Mouse (Mus musculus): ENCODE measurements around the gene Exoc4. TPM values are rescaled to one million over a fixed set of nuclear protein-coding genes. Genes with fewer than 3 reads are reported as not detected.
A peak's percentile ranks its signal among the peaks of the same experiment; 100 is the strongest.

The Exoc4 gene
- polyA plus RNA-seq, 1 experiment from 2014 or later = 11.7 TPM

DNA sequence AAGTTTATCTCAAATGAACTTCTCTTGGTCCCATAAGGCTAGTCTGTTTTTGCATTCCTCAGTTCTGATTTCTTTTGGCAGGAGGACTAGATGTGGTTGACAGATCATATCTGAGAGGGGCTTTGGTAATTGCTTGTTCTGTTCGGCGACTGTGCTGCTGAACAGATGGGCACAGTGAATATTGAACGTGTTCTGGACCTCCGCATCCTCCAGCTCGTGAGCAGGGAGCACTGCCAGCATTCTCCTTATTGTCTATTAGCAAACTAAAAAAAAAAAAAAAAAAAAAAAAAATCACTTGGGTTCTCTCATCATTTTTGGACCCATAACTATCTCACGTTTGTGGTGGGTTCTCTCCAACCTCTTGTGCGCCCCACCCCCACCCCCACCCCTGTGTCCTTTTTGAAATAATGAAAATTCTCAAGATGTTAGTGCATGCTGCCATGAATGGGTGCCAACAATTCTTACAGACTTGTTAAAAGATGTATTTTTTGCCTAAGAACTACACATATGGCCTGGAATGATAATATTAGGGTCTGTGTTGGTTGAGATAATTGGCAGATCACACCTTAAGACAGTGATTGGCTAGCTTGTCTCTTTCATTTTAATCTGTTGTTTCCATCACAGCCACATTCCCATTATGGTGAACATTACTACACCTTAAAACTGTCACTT lies 276.9 kb downstream of the Exoc4 start:
- Histone ChIP-seq H3K4me3 (ENCODE audit: low read depth, low read length) (no peak overlapping the region), H3K27me3 (replicated peaks; ENCODE audit: insufficient read depth, low read length) (no peaks in the 10 kb centered on the region), H3K4me2 (replicated peaks; ENCODE audit: low read depth, low read length) (no peak overlapping the region), H3K4me1 (ENCODE audit: insufficient read depth, low read depth, low read length) (no peaks in the 10 kb centered on the region), H3K9me3 (ENCODE audit: low read length) (no peaks in the 10 kb centered on the region), H3K27ac (ENCODE audit: low read length) (no peak overlapping the region), H3K36me3 (ENCODE audit: insufficient read depth, low read length) (no peaks in the 10 kb centered on the region), H3K9ac (replicated peaks; ENCODE audit: low read depth) (no peak overlapping the region)
- no peak for TF ChIP-seq EP300 (IDR thresholded peaks at IDR 0.05)
- TF ChIP-seq CTCF (IDR thresholded peaks at IDR 0.05) = no peak
- WGBS = 89% methylated on average over 7 of the region's 7 CpGs
- ATAC-seq (no peak), DNase-seq (ENCODE audit: low spot score) (no peak)

DNA sequence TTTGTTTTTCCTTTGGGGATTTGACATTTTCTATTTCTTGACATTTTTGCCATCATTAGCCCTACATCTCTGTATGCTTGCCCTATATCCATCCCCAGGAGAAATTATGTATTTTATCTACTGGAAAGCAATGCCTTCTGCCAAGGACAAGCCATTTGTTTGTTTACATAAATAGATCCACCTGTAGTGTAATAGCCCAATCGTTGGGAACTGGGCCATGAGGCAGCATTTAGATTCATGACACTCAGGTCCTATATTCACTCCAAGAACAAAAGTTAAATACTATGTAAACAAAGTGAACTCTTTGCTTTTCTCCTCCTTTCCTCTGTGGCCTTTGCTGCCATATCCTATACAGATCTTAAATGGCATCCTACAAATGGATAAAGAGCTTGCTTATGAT lies 291.5 kb downstream of the Exoc4 start:
- no peak for ATAC-seq
- 54% methylated on average over 1 of the region's 1 CpGs for WGBS

DNA sequence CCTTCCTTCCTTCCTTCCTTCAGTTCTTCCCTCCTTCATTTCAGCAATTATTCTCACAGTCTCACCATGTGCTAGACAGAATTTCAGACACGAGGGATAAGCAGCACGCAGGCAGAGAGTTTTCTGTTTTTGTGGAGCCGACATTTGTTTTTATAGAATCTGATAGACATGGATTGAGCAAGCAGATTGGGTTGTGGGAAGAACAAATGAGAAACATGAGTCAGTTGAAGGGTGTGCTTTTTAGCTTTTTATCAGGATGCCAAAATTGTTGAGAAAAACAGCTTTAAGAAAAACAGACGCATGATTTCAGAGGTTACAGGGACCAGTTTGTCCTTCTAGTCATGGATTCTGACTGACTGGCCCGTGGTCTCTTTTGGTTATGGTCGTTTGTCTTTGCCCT lies 293.8 kb downstream of the Exoc4 start:
- DNase-seq (ENCODE audit: low spot score) = peak; percentile 4
- Histone ChIP-seq H3K36me3 (ENCODE audit: insufficient read depth, low read length) (no peaks in the 10 kb centered on the region), H3K27me3 (replicated peaks; ENCODE audit: insufficient read depth, low read length) (no peaks in the 10 kb centered on the region), H3K4me2 (replicated peaks; ENCODE audit: low read depth, low read length) (no peak overlapping the region), H3K9ac (replicated peaks; ENCODE audit: low read depth) (no peak overlapping the region), H3K9me3 (ENCODE audit: low read length) (no peaks in the 10 kb centered on the region), H3K4me1 (ENCODE audit: insufficient read depth, low read depth, low read length) (no peaks in the 10 kb centered on the region), H3K4me3 (ENCODE audit: low read depth, low read length) (no peak overlapping the region), H3K27ac (ENCODE audit: low read length) (no peak overlapping the region)
- no peak for TF ChIP-seq EP300 (IDR thresholded peaks at IDR 0.05)
- no peak for TF ChIP-seq CTCF (IDR thresholded peaks at IDR 0.05)
- no peak for ATAC-seq
- WGBS = 75% methylated on average over 6 of the region's 6 CpGs

More for the DNA sequence above, 291.5 kb downstream of the Exoc4 start:
- no peak overlapping the region for H3K4me3 ChIP-seq (ENCODE audit: low read depth, low read length)
- H3K4me2 ChIP-seq (replicated peaks; ENCODE audit: low read depth, low read length) = no peak overlapping the region
- H3K4me1 ChIP-seq (ENCODE audit: insufficient read depth, low read depth, low read length) = no peaks in the 10 kb centered on the region
- H3K36me3 ChIP-seq (ENCODE audit: insufficient read depth, low read length) = no peaks in the 10 kb centered on the region
- H3K27me3 ChIP-seq (replicated peaks; ENCODE audit: insufficient read depth, low read length) = no peaks in the 10 kb centered on the region
- TF ChIP-seq CTCF (IDR thresholded peaks at IDR 0.05) (no peak), EP300 (IDR thresholded peaks at IDR 0.05) (no peak)
- no peaks in the 10 kb centered on the region for H3K9me3 ChIP-seq (ENCODE audit: low read length)
- DNase-seq (ENCODE audit: low spot score) = no peak
- H3K27ac ChIP-seq (ENCODE audit: low read length) = no peak overlapping the region
- no peak overlapping the region for H3K9ac ChIP-seq (replicated peaks; ENCODE audit: low read depth)

DNA sequence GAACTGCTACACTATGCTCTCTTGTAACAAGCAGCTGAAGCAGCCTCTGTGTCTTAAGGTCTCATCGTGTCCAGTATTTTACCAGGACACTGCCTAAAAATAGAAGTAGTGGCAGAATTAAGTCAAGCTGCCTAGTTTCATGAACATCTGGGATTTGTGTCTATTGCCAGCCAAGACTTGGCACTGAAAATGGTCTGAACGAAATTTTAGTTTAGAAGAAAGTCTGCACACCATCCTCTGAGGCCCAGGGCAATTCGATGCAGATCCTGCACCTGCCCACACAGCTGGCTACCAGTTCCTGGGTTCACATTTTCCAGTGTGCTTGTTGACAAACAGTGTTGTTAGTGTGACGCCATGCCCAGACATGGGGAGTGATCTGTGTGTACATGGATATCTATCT lies 303.0 kb downstream of the Exoc4 start:
- no peaks in the 10 kb centered on the region for H3K9me3 ChIP-seq (ENCODE audit: low read length)
- ATAC-seq = no peak
- H3K36me3 ChIP-seq (ENCODE audit: insufficient read depth, low read length) = no peaks in the 10 kb centered on the region
- no peak overlapping the region for H3K4me2 ChIP-seq (replicated peaks; ENCODE audit: low read depth, low read length)
- H3K9ac ChIP-seq (replicated peaks; ENCODE audit: low read depth) = no peak overlapping the region
- WGBS = 70% methylated on average over 4 of the region's 4 CpGs
- no peaks in the 10 kb centered on the region for H3K27me3 ChIP-seq (replicated peaks; ENCODE audit: insufficient read depth, low read length)
- H3K27ac ChIP-seq (ENCODE audit: low read length) = no peak overlapping the region
- no peaks in the 10 kb centered on the region for H3K4me1 ChIP-seq (ENCODE audit: insufficient read depth, low read depth, low read length)
- no peak for DNase-seq (ENCODE audit: low spot score)
- no peak overlapping the region for H3K4me3 ChIP-seq (ENCODE audit: low read depth, low read length)
- no peak for TF ChIP-seq EP300 (IDR thresholded peaks at IDR 0.05)
- no peak for TF ChIP-seq CTCF (IDR thresholded peaks at IDR 0.05)

DNA sequence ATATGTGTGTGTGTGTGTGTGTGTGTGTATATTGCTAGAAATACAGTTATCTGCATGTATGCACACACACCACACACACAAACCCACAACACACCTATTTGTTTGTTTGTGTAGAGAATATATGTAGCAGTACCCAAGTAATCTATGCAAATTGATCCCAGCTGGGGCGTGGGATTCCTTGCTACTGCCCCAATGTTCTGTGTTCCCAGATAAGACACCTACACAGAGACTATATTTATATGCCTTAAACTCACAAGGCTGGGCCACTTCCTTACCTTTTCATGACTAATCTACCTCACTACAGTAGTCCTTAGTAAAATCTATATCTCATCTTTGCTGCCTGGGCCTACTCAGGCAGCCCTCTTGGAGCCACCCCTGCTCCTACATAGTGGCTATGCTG lies 312.0 kb downstream of the Exoc4 start:
- H3K4me1 ChIP-seq (ENCODE audit: insufficient read depth, low read depth, low read length) = no peaks in the 10 kb centered on the region
- no peaks in the 10 kb centered on the region for H3K36me3 ChIP-seq (ENCODE audit: insufficient read depth, low read length)
- H3K27ac ChIP-seq (ENCODE audit: low read length) = no peak overlapping the region

DNA sequence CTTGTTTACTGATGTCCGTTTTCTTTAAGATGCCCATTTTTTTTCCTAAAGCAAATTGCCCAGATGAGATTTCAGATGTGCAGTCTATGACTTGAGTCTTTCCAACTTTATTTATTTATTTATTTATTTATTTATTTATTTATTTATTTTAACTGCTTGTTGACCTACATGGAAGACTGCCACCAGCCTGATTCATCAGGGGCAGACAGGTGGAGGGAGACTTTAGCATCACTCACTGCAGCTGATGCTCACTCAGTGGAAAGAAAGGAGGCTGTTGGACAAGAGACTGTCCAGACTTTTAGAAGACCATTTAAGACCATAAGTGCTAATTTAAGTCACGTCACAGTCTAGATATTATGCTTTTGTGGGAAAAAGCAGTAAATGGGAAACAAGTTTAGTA lies 313.0 kb downstream of the Exoc4 start:
- DNase-seq (ENCODE audit: low spot score) (no peak), ATAC-seq (no peak)
- TF ChIP-seq CTCF (IDR thresholded peaks at IDR 0.05) (no peak), EP300 (IDR thresholded peaks at IDR 0.05) (no peak)
- no peak overlapping the region for H3K4me3 ChIP-seq (ENCODE audit: low read depth, low read length)
- no peaks in the 10 kb centered on the region for H3K36me3 ChIP-seq (ENCODE audit: insufficient read depth, low read length)
- no peaks in the 10 kb centered on the region for H3K27me3 ChIP-seq (replicated peaks; ENCODE audit: insufficient read depth, low read length)
- no peaks in the 10 kb centered on the region for H3K9me3 ChIP-seq (ENCODE audit: low read length)
- H3K4me1 ChIP-seq (ENCODE audit: insufficient read depth, low read depth, low read length) = no peaks in the 10 kb centered on the region
- no peak overlapping the region for H3K9ac ChIP-seq (replicated peaks; ENCODE audit: low read depth)
- no peak overlapping the region for H3K4me2 ChIP-seq (replicated peaks; ENCODE audit: low read depth, low read length)
- WGBS = 70% methylated on average over 2 of the region's 2 CpGs
- no peak overlapping the region for H3K27ac ChIP-seq (ENCODE audit: low read length)

More for the DNA sequence above, 312.0 kb downstream of the Exoc4 start:
- 84% methylated on average over 1 of the region's 1 CpGs for WGBS
- ATAC-seq (no peak), DNase-seq (ENCODE audit: low spot score) (no peak)
- no peak overlapping the region for H3K9ac ChIP-seq (replicated peaks; ENCODE audit: low read depth)
- no peaks in the 10 kb centered on the region for H3K27me3 ChIP-seq (replicated peaks; ENCODE audit: insufficient read depth, low read length)
- H3K9me3 ChIP-seq (ENCODE audit: low read length) = no peaks in the 10 kb centered on the region
- H3K4me3 ChIP-seq (ENCODE audit: low read depth, low read length) = no peak overlapping the region
- no peak overlapping the region for H3K4me2 ChIP-seq (replicated peaks; ENCODE audit: low read depth, low read length)
- TF ChIP-seq EP300 (IDR thresholded peaks at IDR 0.05) (no peak), CTCF (IDR thresholded peaks at IDR 0.05) (no peak)

DNA sequence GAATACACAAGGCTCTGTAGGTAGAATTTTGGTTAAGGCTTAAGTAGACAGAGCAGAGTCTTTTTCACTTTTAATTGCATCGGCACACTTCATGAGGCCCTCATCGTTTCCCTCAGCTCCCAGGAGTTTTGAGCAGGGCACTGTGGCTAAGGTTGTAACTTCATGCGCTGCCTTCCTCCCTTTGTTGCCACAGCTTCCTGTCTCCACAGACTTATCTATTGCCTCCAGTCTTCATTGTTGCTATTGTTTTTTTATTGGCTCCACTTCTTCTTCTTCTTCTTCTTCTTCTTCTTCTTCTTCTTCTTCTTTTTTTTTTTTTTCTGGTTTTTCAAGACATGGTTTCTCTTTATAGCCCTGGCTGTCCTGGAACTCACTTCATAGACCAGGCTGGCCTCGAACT lies 327.1 kb downstream of the Exoc4 start:
- Histone ChIP-seq H3K9ac (replicated peaks; ENCODE audit: low read depth) (no peak overlapping the region), H3K36me3 (ENCODE audit: insufficient read depth, low read length) (no peaks in the 10 kb centered on the region), H3K4me3 (ENCODE audit: low read depth, low read length) (no peak overlapping the region), H3K27ac (ENCODE audit: low read length) (no peak overlapping the region), H3K4me2 (replicated peaks; ENCODE audit: low read depth, low read length) (no peak overlapping the region), H3K9me3 (ENCODE audit: low read length) (no peaks in the 10 kb centered on the region), H3K4me1 (ENCODE audit: insufficient read depth, low read depth, low read length) (no peaks in the 10 kb centered on the region), H3K27me3 (replicated peaks; ENCODE audit: insufficient read depth, low read length) (no peaks in the 10 kb centered on the region)
- WGBS = 70% methylated on average over 4 of the region's 4 CpGs
- DNase-seq (ENCODE audit: low spot score) (no peak), ATAC-seq (no peak)
- TF ChIP-seq CTCF (IDR thresholded peaks at IDR 0.05) (no peak), EP300 (IDR thresholded peaks at IDR 0.05) (no peak)

All from lung, postnatal 0 days (tissue).